Mouse (Mus musculus): ENCODE results near the gene Gm5936. TPM values are rescaled to one million over a fixed set of nuclear protein-coding genes. Genes with fewer than 3 reads are reported as not detected.
"Not testable (repeated sequence)": the region's sequence is repeated elsewhere in the genome, so short reads cannot be mapped to it uniquely, and the experiment has no call there.

The Gm5936 gene
- 0.38 TPM in 1 of 2 replicates, not detected in the other for total RNA-seq (2014; rRNA removed)
- polyA plus RNA-seq (2015; fragmentation: Nextera tagmentation; extraction: Ambion mirVana), result 0.17 and 0.40 TPM in 2 replicates

DNA sequence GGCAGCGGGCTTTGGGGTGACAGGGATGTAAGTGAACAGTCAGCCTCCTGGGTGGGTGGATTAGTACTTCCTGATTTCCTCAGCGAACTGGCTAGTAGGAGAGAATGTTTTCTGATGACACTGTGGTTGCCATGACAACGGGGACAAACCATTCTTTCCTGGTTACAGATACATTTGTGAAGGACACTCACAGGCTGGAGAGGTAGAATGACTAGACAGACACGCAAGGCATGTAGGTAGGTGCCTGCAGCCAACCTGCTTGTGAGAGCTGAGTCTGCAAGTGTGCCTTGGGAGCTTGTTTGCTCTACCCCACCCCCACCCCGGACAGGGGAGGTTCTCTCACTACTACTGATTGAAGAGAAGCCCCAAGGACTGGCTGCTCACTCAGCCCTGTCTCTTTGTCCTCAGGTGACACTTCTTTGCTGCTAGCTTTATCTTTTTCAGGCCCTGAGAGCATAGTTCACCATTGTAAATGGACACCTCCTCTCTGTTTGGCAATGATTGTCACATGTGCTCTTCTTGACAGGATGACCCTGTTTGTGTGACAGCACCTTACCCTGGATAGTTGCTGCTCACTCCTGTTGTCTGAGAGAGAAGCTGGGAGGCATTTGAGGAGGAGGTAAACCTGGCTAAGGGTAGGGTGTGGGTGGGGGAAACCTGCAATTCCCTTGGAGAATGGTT is at the start of gene Gm5936:
Gm5936 (plus strand) TSS at position 355 of the 681 bp plus-strand sequence.
- 50% methylated on average over 2 of the region's 5 CpGs for WGBS
- not testable (repeated sequence) for H3K27me3 ChIP-seq (ENCODE audit: insufficient read depth, low read length); H3K36me3 ChIP-seq (ENCODE audit: insufficient read depth, low read length); H3K27ac ChIP-seq (ENCODE audit: low read depth, low read length); H3K4me2 ChIP-seq (ENCODE audit: low read depth, low read length, poor library complexity, severe bottlenecking); H3K4me3 ChIP-seq (ENCODE audit: low read depth, low read length); H3K9ac ChIP-seq (replicated peaks; ENCODE audit: low read length, poor library complexity, severe bottlenecking); H3K9me3 ChIP-seq (ENCODE audit: low read length); H3K4me1 ChIP-seq (ENCODE audit: insufficient read depth, low read length)
- DNase-seq (ENCODE audit: low spot score), result peak; percentile 48
- ATAC-seq (ENCODE audit: low FRiP score), result peak; percentile 91

DNA sequence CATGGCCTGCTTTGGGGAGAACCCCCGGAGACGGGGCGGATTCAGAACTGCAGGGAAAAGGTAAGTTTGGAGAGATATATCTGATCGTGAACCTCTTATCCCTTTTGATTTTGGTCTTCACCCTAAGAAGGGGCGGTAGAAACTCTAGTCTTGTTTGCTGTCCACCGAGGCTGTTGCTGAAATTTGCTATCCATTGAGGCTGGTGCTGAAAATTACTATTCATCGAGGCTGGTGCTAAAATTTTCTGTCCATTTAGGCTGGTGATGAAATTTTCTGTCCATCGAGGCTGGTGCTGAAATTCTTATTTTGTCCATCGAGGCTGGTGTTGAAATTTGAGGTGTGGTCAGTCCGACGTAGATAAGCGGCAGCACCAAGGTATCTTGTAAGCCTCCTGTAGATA is 19.1 kb downstream of the Gm5936 start:
- not testable (repeated sequence) for ATAC-seq (ENCODE audit: low FRiP score)

DNA sequence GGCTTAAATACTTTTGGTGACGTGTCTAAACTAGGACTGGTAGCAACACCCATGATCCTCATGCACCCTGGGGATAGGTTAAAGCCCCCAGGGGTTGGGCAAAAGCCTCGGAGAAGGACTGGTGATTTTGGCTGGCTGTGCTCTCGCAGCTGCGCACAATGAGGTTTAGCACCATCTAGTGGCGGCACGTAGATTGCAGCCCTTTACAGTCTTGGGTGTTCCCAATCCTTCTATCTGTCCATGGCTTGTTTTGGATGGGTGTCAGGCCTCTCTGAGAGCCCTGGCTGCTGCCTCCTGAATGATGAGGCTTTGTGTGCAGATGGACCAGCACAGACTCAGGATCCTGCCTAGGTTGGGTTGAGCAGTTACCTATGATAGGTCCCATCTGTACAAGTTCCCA is 43.1 kb downstream of the Gm5936 start:
- H3K4me1 ChIP-seq (ENCODE audit: insufficient read depth, low read length); H3K4me2 ChIP-seq (ENCODE audit: low read depth, low read length, poor library complexity, severe bottlenecking); DNase-seq (ENCODE audit: low spot score); H3K4me3 ChIP-seq (ENCODE audit: low read depth, low read length); H3K27ac ChIP-seq (ENCODE audit: low read depth, low read length); H3K27me3 ChIP-seq (ENCODE audit: insufficient read depth, low read length); H3K9me3 ChIP-seq (ENCODE audit: low read length); H3K9ac ChIP-seq (replicated peaks; ENCODE audit: low read length, poor library complexity, severe bottlenecking); H3K36me3 ChIP-seq (ENCODE audit: insufficient read depth, low read length): not testable (repeated sequence)
- WGBS, result 22% methylated on average over 3 of the region's 6 CpGs
- ATAC-seq (ENCODE audit: low FRiP score), result peak; percentile 58
- TF ChIP-seq CTCF (IDR thresholded peaks at IDR 0.05), result peak; percentile 32

More for the DNA sequence above, 19.1 kb downstream of the Gm5936 start:
- not testable (repeated sequence) for H3K9ac ChIP-seq (replicated peaks; ENCODE audit: low read length, poor library complexity, severe bottlenecking); H3K36me3 ChIP-seq (ENCODE audit: insufficient read depth, low read length); DNase-seq (ENCODE audit: low spot score); H3K9me3 ChIP-seq (ENCODE audit: low read length); H3K4me1 ChIP-seq (ENCODE audit: insufficient read depth, low read length); H3K27me3 ChIP-seq (ENCODE audit: insufficient read depth, low read length); H3K4me2 ChIP-seq (ENCODE audit: low read depth, low read length, poor library complexity, severe bottlenecking); H3K27ac ChIP-seq (ENCODE audit: low read depth, low read length); H3K4me3 ChIP-seq (ENCODE audit: low read depth, low read length)
- WGBS, result 91% methylated on average over 12 of the region's 12 CpGs

Other genes starting within 250 kb of the Gm5936 start
- not detected in 2 replicates for gene Olfr1325, start 244.5 kb upstream of the Gm5936 start, total RNA-seq (2014; rRNA removed)
- gene Olfr1325, start 244.5 kb upstream of the Gm5936 start, polyA plus RNA-seq (2015; fragmentation: Nextera tagmentation; extraction: Ambion mirVana), result not detected in 2 replicates
- 0.11 and 0.28 TPM in 2 replicates for gene Gm5640, start 191.6 kb upstream of the Gm5936 start, total RNA-seq (2014; rRNA removed)
- 0.44 and 0.60 TPM in 2 replicates for gene Gm5640, start 191.6 kb upstream of the Gm5936 start, polyA plus RNA-seq (2015; fragmentation: Nextera tagmentation; extraction: Ambion mirVana)
- not detected in 2 replicates for gene Gm6890, start 96.3 kb upstream of the Gm5936 start, total RNA-seq (2014; rRNA removed)
- not detected in 2 replicates for gene Gm6890, start 96.3 kb upstream of the Gm5936 start, polyA plus RNA-seq (2015; fragmentation: Nextera tagmentation; extraction: Ambion mirVana)
- 2.2 and 5.5 TPM in 2 replicates for gene Gab3, start 248.3 kb downstream of the Gm5936 start, total RNA-seq (2014; rRNA removed)
- 4.5 and 4.7 TPM in 2 replicates for gene Gab3, start 248.3 kb downstream of the Gm5936 start, polyA plus RNA-seq (2015; fragmentation: Nextera tagmentation; extraction: Ambion mirVana)